Mouse (Mus musculus) naive thymus-derived CD4-positive, alpha-beta T cell, adult 2 months (primary cell): ENCODE data around the gene Guk1.
"Not testable (repeated sequence)": the region's sequence is repeated elsewhere in the genome, so short reads cannot be mapped to it uniquely, and the experiment has no call there.

Experiments
- DNase-seq: peaks from one replicate; pipeline ENCODE4 v3.0.0-alpha.2; 2011; ENCODE audit warnings: low read depth

Guk1 gene

DNA sequence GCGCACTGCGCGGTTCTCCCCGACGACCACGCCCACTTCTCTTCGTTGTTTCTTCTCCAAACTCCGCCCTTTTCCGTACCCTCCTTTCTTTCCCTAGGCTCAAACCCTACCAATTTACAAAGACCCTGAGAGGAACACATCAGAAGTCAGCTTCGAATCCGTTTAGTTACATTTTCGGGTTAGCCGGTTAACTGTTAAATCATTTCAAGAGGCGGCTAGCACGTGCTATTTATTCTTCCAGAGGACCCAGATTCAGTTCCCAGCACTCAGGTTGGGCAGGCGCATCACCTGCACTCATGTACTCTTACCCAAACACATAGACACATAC lies at the start of gene Guk1:
Gene Guk1, minus strand, starts transcription at position 154 of the 328 bp plus-strand sequence.
- no peak for DNase-seq

DNA sequence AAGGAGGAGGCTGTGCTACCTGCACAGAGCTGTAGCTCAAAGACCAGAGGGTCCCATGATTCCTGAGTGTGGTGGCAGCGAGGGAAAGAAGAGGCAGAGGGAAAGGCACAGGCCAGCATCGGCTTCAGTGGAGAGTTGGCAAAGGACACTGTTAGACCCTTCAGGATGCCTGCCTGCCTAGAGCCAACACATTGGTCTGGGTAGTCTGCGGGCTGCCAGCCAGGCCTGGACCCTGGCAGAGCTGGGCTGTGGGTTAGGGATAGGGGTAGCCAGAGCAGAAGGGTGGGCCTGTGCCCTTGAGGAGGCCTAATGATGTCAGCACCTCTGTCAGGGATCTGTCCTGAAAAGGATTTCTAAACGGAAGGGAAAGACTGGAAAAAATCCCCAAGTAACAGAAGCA lies 47.8 kb upstream of the Guk1 start:
- no peak for DNase-seq

DNA sequence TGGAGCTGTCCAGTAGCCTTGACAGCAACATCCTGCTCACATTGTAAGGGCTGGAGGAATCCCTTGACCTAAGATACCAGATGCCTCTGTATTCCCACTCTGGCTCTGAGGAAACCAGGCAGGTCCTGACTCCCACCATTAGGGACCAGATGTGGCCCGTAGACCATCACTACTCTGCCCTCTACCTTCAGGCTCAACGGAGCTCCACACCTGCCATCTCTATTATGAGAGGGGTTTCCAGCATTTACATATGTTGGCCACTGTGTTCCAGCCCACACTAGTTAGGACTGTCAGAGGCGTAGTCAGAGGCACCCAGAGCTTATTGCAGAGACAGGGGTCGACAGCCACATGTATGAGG lies 47.4 kb upstream of the Guk1 start:
- DNase-seq: no peak

DNA sequence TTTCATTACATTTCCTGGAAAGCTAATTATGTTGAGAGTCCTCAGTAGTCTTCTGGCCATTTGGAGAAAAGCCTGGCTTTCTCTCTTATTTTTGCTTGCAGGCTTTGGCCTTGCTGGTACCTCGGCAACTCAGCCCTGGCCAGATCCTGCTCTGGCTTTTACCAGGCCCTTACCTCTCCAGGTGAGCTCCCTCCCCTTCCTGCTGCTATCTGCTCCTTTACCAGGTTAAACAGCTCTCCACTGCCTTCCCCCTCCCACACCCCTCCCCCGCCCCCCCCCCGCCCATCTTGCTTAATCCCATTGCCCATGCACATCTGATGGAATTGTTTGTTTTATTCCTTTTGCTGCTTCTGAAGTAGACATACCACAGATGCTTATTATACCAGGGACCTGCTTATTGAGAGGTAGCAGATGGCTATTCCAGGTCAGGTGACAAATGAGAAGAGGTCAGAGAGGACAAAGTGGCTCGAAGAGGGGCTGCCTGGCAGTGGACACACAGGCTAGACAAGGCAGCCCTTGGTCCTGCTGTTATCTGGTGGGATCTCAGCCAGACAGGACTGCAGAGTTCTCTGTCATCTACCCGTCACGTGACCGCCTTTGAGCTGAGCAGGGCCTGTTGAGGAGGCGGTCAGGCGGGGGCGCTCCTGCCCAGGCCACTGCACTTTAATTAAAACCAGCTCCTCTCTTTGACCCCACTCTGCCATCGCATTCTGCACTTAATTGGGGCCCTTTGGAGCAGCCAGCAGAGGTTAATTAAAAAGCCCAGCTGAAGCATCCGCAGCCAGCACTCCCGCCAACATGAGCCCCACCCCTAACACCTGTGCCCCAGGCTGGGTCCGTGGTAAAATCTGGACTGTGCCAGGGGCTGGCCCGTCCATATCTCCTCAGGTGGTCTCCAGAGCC lies 46.8 kb upstream of the Guk1 start:
- peak; percentile 39 for DNase-seq

DNA sequence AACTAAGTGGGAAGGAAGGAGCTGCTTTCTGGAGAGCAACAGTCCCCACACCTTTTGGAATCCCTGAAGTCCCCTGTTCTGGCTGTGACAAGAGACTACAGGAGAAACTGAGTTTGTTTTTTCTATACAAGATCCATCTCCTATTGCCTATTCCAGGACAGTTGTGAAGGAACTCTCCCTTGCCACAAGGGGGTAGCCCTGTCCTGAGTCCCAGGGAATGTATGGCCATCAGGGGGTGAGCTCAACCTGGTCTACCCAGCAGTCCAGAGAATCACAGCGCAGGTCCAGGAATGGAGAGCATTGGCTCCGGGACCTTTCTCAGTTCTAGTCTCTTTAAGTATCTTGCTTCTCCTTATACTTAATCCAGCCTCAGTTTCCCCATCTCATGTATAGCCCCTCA lies 40.8 kb upstream of the Guk1 start:
- DNase-seq: no peak

DNA sequence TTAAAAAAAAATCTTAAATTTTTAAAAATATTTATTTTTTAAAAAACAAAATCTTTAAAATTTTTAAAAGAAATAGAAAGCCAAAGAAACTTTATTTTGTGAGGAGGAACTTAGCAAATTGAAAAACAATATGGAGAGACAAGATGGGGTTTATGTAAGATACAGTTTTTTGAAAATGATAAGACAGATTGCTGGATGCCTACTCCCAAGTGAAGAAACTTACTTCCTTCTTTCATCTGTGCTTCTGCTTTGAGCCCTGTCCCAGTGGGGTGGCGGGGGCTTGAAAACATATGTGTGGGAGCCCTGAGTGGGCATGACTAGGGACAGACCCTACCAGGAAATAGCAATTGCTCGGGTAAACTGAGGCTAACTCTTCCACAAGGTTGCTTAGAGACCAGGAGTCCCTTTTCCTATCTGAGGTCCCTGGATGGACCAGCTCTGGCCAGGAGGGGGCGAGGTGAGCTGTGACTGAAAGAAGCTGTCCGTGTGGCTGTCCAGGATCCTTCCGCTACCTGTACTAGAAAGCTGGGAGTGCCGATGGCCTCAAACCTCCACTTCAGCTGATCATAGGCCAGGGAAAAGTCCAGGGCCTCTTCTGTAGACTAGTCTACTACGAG lies 38.2 kb upstream of the Guk1 start:
- DNase-seq: peak; percentile 73

DNA sequence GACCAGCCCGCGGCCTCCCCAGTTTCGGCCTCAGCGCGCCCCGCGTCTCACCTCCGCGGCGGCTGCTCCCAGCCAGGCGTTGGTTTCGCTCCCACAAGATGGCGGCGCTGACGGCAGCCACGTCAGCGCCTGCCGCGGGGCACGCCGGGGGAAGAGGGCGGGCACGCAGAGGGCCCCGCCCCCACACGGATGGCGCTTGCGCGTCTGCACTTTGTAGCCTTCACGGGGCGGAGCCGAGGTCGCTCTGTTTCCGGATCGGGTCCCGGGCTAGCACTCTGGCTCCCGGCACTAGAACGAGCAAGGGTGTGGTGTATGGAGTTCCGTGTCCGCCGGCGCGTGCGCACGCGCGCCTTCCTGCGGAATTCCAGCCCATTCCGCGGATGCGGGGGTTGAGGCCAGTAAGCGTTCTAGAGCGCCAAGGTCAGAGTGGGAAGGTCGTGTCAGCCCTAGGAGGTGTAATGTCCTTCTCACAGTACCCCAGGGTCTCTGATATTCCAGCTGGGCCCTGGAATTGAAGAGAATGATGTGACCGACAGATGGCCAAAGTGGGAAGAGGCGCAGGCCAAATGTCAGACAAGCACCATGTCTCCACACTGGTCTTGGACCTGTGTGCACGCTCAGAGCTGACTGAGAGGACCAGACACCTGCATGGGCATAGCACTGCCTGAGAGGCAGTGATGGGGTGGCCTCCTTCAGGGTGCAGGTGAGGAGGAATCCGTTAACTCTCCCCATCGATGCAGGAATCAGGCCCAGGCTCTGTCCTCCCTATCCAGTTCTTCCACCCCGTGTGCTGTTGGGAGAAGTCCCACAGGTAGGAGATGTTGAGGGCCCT lies 36.3 kb upstream of the Guk1 start, which contains the start of gene Arf1:
Gene Arf1, minus strand, starts transcription at position 149 of the 832 bp plus-strand sequence.
- DNase-seq: peak; percentile 98

DNA sequence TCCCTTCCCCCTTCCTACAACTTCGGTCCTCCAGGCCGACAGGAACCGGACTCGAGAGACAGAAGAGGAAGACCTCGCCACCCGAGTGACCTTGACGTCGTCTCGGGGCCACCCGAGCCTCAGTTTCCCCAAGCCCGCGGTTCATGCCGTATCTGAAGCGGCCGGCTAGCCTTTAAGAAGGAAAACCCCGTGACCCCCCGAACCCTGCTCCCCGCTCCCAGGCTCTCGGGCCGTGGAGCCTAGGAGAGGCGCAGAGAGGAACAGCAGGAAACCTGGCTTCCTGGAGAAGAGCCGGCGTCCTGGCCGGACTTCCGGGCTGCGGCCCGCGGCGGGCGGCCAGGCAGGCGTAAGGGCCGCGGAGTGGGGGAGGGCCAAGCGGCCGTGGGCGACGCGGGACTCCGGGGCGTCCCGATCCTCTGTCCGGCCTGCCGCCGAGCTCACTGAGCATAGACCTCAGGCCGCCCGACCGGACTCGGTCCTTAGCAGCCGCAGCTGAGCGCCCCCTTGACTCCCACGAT lies 35.7 kb upstream of the Guk1 start:
- no peak for DNase-seq

DNA sequence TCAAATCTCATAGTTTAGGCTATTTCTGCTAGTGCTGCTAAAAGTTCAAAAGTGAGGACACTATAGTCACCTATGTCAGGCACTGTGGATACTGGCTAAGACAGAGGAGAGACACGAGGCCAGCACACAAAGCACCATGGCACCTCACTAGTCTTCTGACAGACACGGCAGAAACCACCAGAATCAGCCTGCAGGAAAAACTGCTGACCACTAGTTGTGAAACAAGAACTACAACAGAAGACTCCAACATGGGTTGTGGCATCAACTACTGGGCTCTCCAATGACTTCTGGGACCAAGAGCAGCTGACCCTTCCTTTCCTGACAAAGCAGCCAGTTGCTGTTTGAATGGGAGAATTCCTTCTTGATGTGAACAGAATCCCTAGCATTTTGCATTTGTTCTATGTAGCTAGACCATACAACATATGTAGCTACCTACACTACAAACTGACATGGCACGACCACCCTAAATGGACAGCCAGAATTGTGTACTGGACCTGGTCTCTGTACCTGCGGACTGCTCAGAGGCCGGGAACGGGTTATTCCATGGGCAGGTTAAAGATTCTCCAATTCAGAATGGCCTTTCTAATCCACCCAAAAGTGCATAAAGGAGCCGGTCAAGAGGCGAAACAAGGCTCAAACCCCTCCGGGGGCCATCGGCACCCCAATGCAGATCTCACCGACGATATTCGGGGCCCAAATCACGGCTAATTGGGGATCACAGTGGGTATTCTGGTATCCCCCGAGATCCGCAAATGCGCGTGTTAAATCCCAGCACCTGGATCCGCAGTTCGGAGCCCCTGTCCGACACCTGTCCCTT lies 35.0 kb upstream of the Guk1 start:
- peak; percentile 39 for DNase-seq

DNA sequence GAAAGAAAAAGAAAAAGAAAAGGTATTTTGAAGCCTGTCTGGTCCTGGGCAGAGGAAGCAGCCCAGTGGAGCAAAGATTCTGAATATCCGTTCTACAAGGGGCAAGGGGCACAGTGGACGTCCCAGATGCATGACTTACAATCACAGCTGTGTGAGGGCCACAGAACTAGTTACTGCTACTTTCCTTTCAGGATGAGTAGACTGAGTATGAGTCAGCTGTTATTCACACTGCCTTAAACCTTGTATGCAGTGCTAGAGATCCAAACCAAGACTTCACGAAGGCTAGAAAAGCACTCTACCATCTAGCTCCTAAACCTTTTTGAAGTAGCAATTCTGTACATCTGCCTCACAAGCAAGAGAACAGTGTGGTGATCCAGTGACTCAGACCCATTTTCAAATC lies 34.2 kb upstream of the Guk1 start:
- no peak for DNase-seq

DNA sequence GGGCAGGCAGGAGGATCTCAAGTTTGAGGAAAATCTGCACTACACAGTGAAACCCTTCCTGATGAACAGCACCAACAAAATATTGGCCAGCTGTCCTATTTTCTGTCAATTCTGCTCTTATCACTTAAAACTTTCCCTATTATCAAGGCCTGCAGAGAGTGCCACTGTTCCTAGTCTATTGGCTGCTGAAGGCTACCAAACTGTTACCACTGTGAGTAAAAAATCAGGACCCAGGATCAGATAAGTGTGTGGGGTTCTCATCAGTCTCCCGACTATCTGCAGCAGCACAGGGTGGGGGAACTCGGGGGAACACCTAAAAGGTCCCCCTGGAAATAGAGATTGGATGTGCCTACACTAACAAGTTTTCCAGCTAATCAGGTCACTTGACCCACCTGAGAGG lies 33.2 kb upstream of the Guk1 start:
- no peak for DNase-seq

DNA sequence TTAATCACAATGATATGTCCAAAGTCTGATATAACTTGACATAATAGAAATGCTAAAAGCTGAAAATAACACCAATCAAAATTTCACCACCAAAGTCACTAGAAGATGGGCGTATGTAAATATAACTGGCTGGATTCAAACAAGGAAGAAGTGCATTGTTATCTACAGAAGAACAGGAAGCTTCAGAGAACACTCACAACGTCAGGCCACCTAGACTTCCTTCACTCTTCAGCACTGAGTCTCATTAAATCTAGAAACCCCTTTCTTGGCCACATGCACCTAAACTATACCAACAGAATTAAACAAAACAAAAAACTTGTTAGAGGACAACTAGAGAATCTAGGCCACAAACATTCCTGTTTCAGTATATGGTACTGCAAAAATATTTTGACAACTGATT lies 32.5 kb upstream of the Guk1 start:
- peak; percentile 55 for DNase-seq

DNA sequence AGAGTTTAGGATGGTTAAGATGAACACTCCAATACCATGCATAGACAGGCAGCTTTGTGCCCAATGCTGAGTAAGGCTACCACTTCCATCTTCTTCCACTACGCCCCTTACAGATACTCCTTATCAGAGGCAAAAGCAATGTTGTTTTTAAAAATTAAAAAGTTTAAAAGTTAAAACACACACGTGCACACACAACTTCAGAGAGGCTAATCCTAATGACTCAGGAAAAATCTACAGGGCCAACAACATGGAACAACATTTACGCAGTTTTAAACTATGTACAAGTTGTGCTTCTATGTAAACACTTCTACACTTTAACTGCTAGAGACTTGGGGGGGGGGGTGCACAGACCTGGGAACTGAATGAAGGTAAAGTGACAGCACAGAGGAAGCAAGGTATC lies 32.0 kb upstream of the Guk1 start:
- no peak for DNase-seq

DNA sequence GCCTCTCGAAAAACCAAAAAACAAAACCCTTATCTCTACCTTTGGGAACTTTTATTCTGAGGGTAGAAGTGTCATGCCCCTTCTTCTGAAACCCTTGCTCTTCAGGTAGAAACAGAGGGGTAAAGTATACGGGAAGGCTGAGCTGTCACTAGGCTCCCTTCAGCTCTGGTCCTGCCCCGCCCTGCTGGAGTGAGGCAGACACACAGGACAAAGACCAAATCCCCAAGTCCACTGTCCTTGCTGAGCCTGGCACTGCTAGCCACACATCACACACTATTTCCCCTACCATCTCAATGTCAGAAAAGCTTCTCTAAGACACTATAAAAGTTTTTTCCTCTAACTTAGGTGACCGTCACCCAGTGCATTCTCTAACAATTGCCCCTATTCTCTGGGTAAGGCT lies 30.3 kb upstream of the Guk1 start:
- DNase-seq: no peak

DNA sequence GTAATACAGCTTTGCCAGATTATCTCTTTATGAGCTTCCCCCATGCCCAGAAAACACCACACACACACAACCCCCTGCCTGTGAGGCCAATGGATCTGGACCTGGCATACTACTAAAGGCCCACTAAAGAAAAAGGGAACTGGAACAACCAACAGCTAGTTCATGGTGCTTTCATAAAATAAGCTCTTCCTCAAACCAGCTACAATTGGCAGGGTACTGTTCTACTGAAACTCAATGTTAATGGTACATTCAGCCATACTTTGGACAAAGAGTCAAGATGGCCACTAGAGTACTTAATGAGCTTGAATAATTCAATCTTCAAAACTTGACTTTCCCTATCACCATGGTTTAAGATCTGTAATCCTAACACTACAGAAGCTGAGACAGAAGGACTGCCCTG lies 29.6 kb upstream of the Guk1 start:
- DNase-seq: no peak

DNA sequence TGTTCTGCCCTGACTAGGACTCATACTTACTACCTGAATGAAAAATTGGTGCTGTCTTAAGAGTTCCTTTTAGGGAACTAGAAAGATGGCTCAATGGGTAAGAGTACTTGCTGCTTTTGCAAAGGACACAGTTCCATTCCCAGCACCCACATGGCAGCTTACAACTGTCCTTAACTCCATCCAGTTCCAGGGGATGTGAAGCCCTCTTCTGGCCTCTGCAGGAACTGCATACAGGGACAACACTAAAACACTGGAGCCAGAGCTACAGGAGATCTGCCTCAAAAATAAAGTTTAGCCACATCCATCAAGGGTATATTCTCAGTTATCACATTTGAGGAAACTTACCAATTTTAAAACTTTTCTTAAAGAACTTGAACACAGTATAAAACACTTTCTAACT lies 27.1 kb upstream of the Guk1 start:
- peak; percentile 72 for DNase-seq

DNA sequence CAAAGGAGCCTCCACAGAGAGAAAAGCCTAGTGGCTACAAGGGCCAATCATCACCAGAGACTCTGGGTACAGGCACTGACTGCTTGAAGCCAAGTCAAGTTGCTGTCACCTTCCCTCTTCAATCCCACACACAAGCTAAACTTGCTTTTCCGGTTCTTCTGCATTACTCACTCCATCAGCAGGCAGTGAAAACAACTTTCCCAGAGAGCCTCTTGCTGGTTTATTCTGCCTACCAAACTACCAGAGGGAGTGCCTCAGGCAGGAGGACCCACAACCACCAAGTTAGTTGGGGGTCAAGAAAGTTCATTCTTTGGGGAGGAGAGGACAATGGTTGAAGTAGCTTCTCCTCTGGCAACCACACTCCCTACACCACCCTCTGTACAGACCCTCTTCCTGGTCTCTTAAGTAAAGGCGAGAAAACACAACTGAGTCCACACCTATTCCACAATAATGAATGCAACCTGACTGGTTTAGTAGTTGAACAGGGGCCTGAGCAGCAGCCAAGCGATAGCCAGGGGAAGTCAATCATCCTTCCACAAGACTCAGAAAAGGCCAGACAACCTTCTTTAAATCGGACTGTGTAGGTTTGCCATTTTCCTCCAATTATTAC lies 26.5 kb upstream of the Guk1 start:
- peak; percentile 12 for DNase-seq

DNA sequence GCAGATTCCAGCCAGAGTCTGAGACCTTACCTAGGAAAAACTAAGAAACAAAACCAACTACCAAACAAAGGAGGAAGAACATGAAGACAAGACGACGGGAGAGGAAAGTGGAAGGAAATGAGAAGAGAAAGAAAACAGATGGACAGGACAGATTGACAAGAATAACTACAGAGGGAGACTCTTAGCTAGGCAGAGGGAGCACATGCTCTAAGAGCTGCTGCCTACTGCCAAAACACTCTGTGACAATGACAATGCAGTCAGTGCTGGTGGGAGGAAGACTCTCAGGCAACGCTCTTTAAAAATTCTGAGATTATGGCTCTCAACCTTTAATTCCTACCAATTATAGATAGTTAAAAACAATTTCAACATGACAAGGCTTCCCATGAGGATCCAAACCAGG lies 24.9 kb upstream of the Guk1 start:
- no peak for DNase-seq

DNA sequence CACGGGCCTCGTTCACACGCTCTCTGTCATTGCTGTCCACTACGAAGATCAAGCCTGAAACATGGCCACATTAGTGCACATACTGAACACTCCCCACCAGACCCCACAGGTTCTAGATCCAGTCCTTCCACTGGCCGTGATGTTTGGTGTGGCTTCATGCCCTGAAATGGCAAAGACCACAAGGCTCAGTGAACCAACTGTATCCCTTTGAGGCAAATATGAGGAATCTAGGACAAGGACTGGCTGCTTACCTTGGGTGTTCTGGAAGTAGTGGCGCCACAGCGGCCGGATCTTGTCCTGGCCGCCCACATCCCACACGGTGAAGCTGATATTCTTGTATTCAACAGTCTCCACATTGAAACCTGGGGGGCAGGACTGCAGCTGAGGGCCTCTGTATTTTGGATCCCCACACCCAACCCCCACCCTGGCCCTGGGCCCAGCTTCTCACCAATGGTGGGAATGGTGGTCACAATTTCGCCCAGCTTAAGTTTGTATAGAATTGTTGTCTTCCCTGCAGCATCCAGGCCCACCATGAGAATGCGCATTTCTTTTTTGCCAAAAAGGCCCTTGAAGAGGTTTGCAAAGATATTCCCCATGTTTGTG lies 21.0 kb upstream of the Guk1 start:
- DNase-seq: no peak

DNA sequence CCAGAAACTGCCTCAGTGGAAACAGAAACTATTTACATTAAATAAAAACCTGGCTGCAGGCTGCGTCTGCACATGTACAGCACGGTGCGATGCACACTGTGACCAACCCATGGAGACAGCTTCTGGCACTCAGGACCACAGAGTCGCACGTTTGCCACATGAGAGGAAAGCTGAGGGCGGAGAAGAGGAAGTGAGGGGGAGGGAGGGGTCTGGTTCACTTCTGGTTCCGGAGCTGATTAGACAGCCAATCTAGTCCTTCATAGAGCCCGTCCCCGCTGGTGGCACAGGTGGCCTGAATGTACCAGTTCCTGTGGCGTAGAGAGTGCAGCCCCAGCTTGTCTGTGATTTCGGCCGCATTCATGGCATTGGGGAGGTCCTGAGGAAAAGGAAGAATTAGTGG lies 20.3 kb upstream of the Guk1 start:
- DNase-seq: peak; percentile 79

DNA sequence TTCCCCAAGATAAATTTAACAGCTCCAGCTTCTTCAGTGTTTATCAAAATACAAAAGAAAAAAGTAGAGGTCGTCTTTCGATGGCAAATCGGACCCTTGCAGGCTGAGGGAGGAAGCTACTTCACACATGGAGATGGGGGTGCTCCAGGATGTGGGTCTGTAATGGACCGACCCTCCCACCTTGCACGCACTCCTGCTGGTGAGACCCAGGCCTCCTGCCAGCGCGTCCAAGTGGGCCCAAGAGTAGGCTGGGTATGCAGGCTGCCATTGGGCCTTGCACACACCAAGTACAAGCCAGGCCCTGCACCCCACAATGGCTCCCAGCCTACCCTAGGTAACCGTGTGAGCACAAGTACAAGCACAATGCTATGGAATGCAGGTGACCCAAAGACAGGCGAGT lies 19.5 kb upstream of the Guk1 start:
- not testable (repeated sequence) for DNase-seq
